ENCODE assay signal across 12 mouse cellular contexts in the genomic region with DNA sequence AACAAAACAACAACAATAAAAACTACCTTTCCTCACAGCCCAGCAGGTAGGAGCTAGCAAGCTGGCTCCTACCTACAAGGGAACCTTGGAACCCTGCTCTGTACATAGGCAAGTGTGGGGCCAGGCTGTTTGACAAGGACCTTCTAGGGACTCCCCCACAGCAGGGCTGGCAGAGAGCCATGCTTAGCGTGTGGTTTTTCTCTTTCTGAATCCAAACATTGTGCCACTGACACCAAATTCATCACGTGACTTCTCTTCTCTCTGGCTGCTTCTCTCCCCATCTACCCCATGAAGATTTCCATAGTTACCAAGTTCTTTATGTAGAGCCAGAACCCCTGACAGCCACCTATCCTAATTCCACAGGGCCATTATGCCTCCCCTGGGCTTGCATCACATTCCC. TPM values are rescaled to one million over a fixed set of nuclear protein-coding genes. Genes with fewer than 3 reads are reported as not detected.
DNase-seq lines count a peak whose midpoint lies in the region; ATAC-seq lines count a peak whose summit lies in the region.
"Had no signal": no experiment of that assay in that cellular context is flagged by ENCODE, and none has a peak within 500 bp of the region (broad histone marks: within the 10 kb centered on the region; RNA-seq: fewer than 3 reads in every experiment).

No protein-coding gene starts in this region.

- H3K4me2 ChIP-seq in forebrain, embryonic 11.5 days (ENCODE audit: low read depth, low read length, severe bottlenecking): no peak overlapping the region
- no peak overlapping the region for H3K4me2 ChIP-seq in hindbrain, embryonic 11.5 days (replicated peaks; ENCODE audit: low read depth, low read length)
- H3K4me2 ChIP-seq in neural tube, embryonic 13.5 days: no peak overlapping the region
- H3K4me2 ChIP-seq in kidney, embryonic 14.5 days (replicated peaks; ENCODE audit: low read depth, low read length): no peak overlapping the region
- H3K4me2 ChIP-seq: liver, embryonic 11.5 days had no signal

- DNase-seq in forebrain, embryonic 10.5 days (ENCODE audit: extremely low spot score, low spot score): no peak
- DNase-seq in forebrain, embryonic 11.5 days (ENCODE audit: low spot score): no peak
- peak; percentile 33 for DNase-seq in right cerebral cortex, postnatal 14 days
- DNase-seq in right cerebral cortex, postnatal 10 days (ENCODE audit: low spot score in 2 of 2): no peak
- DNase-seq in hindbrain, embryonic 11.5 days (ENCODE audit: low spot score): no peak
- no peak for DNase-seq in limb, embryonic 10.5 days (ENCODE audit: low spot score)
- DNase-seq: kidney, adult 2 months had no signal

- H3K27ac ChIP-seq in forebrain, embryonic 10.5 days: peak overlapping the region; percentile 73; the same call in 1 of the 2 replicates
- H3K27ac ChIP-seq in forebrain, embryonic 11.5 days (ENCODE audit: low read depth, low read length): no peak overlapping the region
- H3K27ac ChIP-seq in hindbrain, embryonic 11.5 days (ENCODE audit: low read depth, low read length): peak overlapping the region; percentile 92
- H3K27ac ChIP-seq in neural tube, embryonic 13.5 days (replicated peaks): peak overlapping the region; percentile 95
- H3K27ac ChIP-seq in kidney, embryonic 14.5 days (ENCODE audit: low read depth, low read length): no peak overlapping the region
- H3K27ac ChIP-seq in limb, embryonic 10.5 days: no peak overlapping the region
- H3K27ac ChIP-seq: stomach, embryonic 15.5 days had no signal

- no peak overlapping the region for H3K9ac ChIP-seq in forebrain, embryonic 11.5 days (ENCODE audit: low read length)
- H3K9ac ChIP-seq in hindbrain, embryonic 11.5 days (ENCODE audit: low read depth, low read length): no peak overlapping the region
- peak overlapping the region; percentile 12; the same call in 1 of the 2 replicates for H3K9ac ChIP-seq in neural tube, embryonic 13.5 days
- H3K9ac ChIP-seq in kidney, embryonic 14.5 days (ENCODE audit: low read depth, low read length): no peak overlapping the region
- H3K9ac ChIP-seq: stomach, embryonic 15.5 days had no signal

- no peaks in the 10 kb centered on the region for H3K9me3 ChIP-seq in forebrain, embryonic 10.5 days
- H3K9me3 ChIP-seq in forebrain, embryonic 11.5 days (ENCODE audit: control insufficient read depth, low read length): no peaks in the 10 kb centered on the region
- no peaks in the 10 kb centered on the region for H3K9me3 ChIP-seq in hindbrain, embryonic 11.5 days (ENCODE audit: control insufficient read depth, low read length)
- no peaks in the 10 kb centered on the region for H3K9me3 ChIP-seq in neural tube, embryonic 13.5 days
- no peaks in the 10 kb centered on the region for H3K9me3 ChIP-seq in kidney, embryonic 14.5 days (ENCODE audit: control insufficient read depth, low read length)
- no peaks in the 10 kb centered on the region for H3K9me3 ChIP-seq in limb, embryonic 10.5 days (replicated peaks)
- H3K9me3 ChIP-seq: stomach, embryonic 15.5 days had no signal

- peaks cover 49% of the 10 kb centered on the region for H3K4me1 ChIP-seq in forebrain, embryonic 10.5 days
- peaks cover 17% of the 10 kb centered on the region for H3K4me1 ChIP-seq in forebrain, embryonic 11.5 days (replicated peaks; ENCODE audit: control insufficient read depth, insufficient read depth, low read length)
- H3K4me1 ChIP-seq in hindbrain, embryonic 11.5 days (replicated peaks; ENCODE audit: control insufficient read depth, insufficient read depth, low read length): peaks cover 7% of the 10 kb centered on the region; the same call in 1 of the 2 replicates
- H3K4me1 ChIP-seq in neural tube, embryonic 13.5 days (replicated peaks): peaks cover 60% of the 10 kb centered on the region
- H3K4me1 ChIP-seq in kidney, embryonic 14.5 days (ENCODE audit: control insufficient read depth, insufficient read depth, low read length): no peaks in the 10 kb centered on the region
- H3K4me1 ChIP-seq in limb, embryonic 10.5 days: peaks cover 44% of the 10 kb centered on the region

- 87% methylated on average over 2 of the region's 2 CpGs for WGBS in forebrain, embryonic 10.5 days
- 69% methylated on average over 2 of the region's 2 CpGs for WGBS in forebrain, embryonic 11.5 days
- WGBS in hindbrain, embryonic 11.5 days: 58% methylated on average over 2 of the region's 2 CpGs
- WGBS in neural tube, embryonic 13.5 days: 38% methylated on average over 2 of the region's 2 CpGs
- WGBS in kidney, embryonic 14.5 days: 55% methylated on average over 2 of the region's 2 CpGs
- 86% methylated on average over 2 of the region's 2 CpGs for WGBS in limb, embryonic 10.5 days

- H3K36me3 ChIP-seq in forebrain, embryonic 10.5 days (replicated peaks): no peaks in the 10 kb centered on the region
- no peaks in the 10 kb centered on the region for H3K36me3 ChIP-seq in forebrain, embryonic 11.5 days (ENCODE audit: control insufficient read depth, insufficient read depth, low read length)
- no peaks in the 10 kb centered on the region for H3K36me3 ChIP-seq in hindbrain, embryonic 11.5 days (ENCODE audit: control insufficient read depth, insufficient read depth, low read length)
- no peaks in the 10 kb centered on the region for H3K36me3 ChIP-seq in neural tube, embryonic 13.5 days
- no peaks in the 10 kb centered on the region for H3K36me3 ChIP-seq in kidney, embryonic 14.5 days (ENCODE audit: control insufficient read depth, insufficient read depth, low read length)
- H3K36me3 ChIP-seq in limb, embryonic 10.5 days: no peaks in the 10 kb centered on the region
- H3K36me3 ChIP-seq: stomach, embryonic 15.5 days had no signal

- peaks cover 29% of the 10 kb centered on the region for H3K27me3 ChIP-seq in forebrain, embryonic 10.5 days (ENCODE audit: poor library complexity, severe bottlenecking)
- H3K27me3 ChIP-seq in forebrain, embryonic 11.5 days (ENCODE audit: control insufficient read depth, insufficient read depth, low read length): no peaks in the 10 kb centered on the region
- H3K27me3 ChIP-seq in hindbrain, embryonic 11.5 days (ENCODE audit: control insufficient read depth, insufficient read depth, low read length): no peaks in the 10 kb centered on the region
- H3K27me3 ChIP-seq in neural tube, embryonic 13.5 days: no peaks in the 10 kb centered on the region
- no peaks in the 10 kb centered on the region for H3K27me3 ChIP-seq in kidney, embryonic 14.5 days (ENCODE audit: control insufficient read depth, insufficient read depth, low read length)
- 0 out of 2 replicates have a peak, but pooled peaks cover 6% of the 10 kb centered on the region for H3K27me3 ChIP-seq in limb, embryonic 10.5 days (ENCODE audit: low read depth, poor library complexity, severe bottlenecking)
- H3K27me3 ChIP-seq: stomach, embryonic 15.5 days had no signal

- ATAC-seq in forebrain, embryonic 11.5 days (replicated peaks; ENCODE audit: low FRiP score): no peak
- no peak for ATAC-seq in hindbrain, embryonic 11.5 days (ENCODE audit: low FRiP score)
- ATAC-seq in neural tube, embryonic 13.5 days (ENCODE audit: low read depth): no peak
- no peak for ATAC-seq in kidney, embryonic 14.5 days (ENCODE audit: low FRiP score, low TSS enrichment)
- ATAC-seq: CD4-positive, CD25-positive, alpha-beta regulatory T cell, adult 4 months had no signal

- no peak overlapping the region for H3K4me3 ChIP-seq in forebrain, embryonic 10.5 days
- H3K4me3 ChIP-seq in forebrain, embryonic 11.5 days (ENCODE audit: low read depth, low read length): no peak overlapping the region
- no peak overlapping the region for H3K4me3 ChIP-seq in hindbrain, embryonic 11.5 days (ENCODE audit: low read depth, low read length)
- no peak overlapping the region for H3K4me3 ChIP-seq in neural tube, embryonic 13.5 days
- no peak overlapping the region for H3K4me3 ChIP-seq in kidney, embryonic 14.5 days (ENCODE audit: low read length)
- no peak overlapping the region for H3K4me3 ChIP-seq in limb, embryonic 10.5 days
- H3K4me3 ChIP-seq: stomach, embryonic 15.5 days had no signal

RNA-seq across cellular contexts. Expression of gene Pmfbp1, which starts 30.8 kb away (rescaled TPM):
- 0.09 TPM in 2 replicates for polyA plus RNA-seq in forebrain, embryonic 10.5 days (2016; fragmentation: Nextera tagmentation; extraction: Ambion mirVana)
- 0.19 and 0.25 TPM in 2 replicates for polyA plus RNA-seq in forebrain, embryonic 11.5 days (2014; fragmentation: Nextera tagmentation; extraction: Ambion mirVana)
- polyA plus RNA-seq in hindbrain, embryonic 11.5 days (2014; fragmentation: Nextera tagmentation; extraction: Ambion mirVana): 2.9 and 4.7 TPM in 2 replicates
- polyA plus RNA-seq in neural tube, embryonic 13.5 days (2015; fragmentation: Nextera tagmentation; extraction: Ambion mirVana): 1.5 and 1.6 TPM in 2 replicates
- polyA plus RNA-seq in kidney, embryonic 14.5 days (2014; fragmentation: Nextera tagmentation; extraction: Ambion mirVana): 0.12 TPM in 1 of 2 replicates, not detected in the other
- polyA plus RNA-seq in limb, embryonic 10.5 days (2016; fragmentation: Nextera tagmentation; extraction: Ambion mirVana): 0.05 and 0.08 TPM in 2 replicates
- polyA plus RNA-seq: CD4-positive, CD25-positive, alpha-beta regulatory T cell, adult 4 months; kidney, adult 2 months; liver, embryonic 11.5 days; stomach, embryonic 15.5 days had no signal

Comparison
In these comparisons a context has a peak if more than half of its experiments do, and no peak if none do; other contexts are left out.
1. H3K27ac ChIP-seq: peak in forebrain, embryonic 10.5 days (single experiment), hindbrain, embryonic 11.5 days (single experiment) and neural tube, embryonic 13.5 days (single experiment); none in forebrain, embryonic 11.5 days (single experiment), kidney, embryonic 14.5 days (single experiment) and limb, embryonic 10.5 days (single experiment).